Mouse (Mus musculus) megakaryocyte progenitor cell, adult 5-6 weeks (primary cell): ENCODE measurements at regions not wholly inside any gene's neighbourhood (a gene's known extent, or its start where the extent isn't known, plus 50 kb on each side); places are given as distances from the start of the nearest gene placed in this dataset.
A peak's percentile ranks its signal among the peaks of the same experiment; 100 is the strongest.
"Not testable (repeated sequence)": the region's sequence is repeated elsewhere in the genome, so short reads cannot be mapped to it uniquely, and the experiment has no call there.

Source experiments
- ATAC-seq: replicated peaks from 2 replicates; pipeline ENCODE4 v1.8.0; 2016; ENCODE audit warnings: mild to moderate bottlenecking, moderate TSS enrichment, inconsistent platforms; ENCODE audit not compliant: poor library complexity

- no peak for ATAC-seq
Observed at GRCm38 (mm10) chr5:12639549-12639948, 256.4 kb downstream of the Sema3d start.

- no peak for ATAC-seq
Observed at GRCm38 (mm10) chr5:12646269-12646668, 263.1 kb downstream of the Sema3d start.

GRCm38 (mm10) chr5:12673666-12674065 is 290.5 kb downstream of the Sema3d start:
- ATAC-seq, result no peak

DNA sequence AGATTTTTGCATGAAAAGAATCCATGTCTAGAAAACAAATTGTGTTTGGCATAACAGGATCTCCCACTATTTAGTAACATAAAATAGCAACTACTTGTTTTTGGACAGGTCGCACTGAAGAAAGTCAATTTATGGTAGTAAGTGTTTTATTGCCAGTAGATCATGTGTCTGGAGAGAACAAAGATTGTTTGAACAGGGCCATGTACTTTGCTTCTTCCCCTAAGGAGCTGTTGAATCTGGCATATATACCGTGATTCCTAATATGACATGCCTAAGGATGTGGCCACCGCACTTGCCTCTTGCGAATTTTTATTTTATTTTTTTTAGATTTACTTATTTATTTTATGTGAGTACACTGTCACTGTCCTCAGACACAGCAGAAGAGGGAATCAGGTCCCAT is 290.9 kb downstream of the Sema3d start:
- ATAC-seq, result no peak

GRCm38 (mm10) chr5:12676712-12677111 is 293.5 kb downstream of the Sema3d start:
- no peak for ATAC-seq

- no peak for ATAC-seq
Observed at GRCm38 (mm10) chr5:12714894-12715293, 331.7 kb downstream of the Sema3d start.

DNA sequence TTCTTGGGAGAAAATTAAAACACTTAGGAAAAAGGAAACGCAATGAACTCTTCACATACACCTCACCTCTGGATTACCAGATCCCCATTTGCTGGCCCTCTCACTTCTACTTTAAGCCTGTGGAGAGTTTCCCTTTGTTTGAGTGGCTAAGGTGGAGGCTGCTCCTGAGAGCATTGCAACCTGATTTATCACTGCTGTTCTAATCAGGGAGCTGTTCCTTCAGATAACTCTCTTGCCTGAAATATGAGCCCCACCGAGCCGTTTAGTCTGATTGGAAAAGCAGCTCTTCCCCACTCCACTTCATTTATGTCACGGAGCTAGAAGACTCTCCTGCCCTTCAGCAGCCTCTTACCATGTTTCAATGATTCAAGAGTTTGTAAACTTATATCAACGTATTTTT is 368.3 kb downstream of the Sema3d start:
- ATAC-seq, result no peak

DNA sequence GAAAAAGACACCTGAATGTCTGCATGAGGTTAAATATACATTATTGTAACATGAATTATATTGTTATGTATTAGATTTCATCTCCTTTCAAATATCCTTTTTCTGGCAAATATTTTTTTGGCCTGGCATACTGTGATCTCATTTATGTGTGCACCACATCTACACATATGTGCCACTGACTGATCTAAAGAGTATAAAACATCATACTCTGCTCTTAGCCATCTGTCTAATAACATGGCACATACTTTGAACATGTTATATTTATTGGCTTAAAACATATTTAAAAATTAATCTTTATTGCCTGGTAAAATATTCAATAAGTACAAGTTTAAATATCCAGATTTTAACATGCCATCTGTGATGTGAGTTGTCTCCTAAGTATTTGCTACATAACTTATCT is 365.6 kb upstream of the Sema3a start:
- ATAC-seq, result no peak

DNA sequence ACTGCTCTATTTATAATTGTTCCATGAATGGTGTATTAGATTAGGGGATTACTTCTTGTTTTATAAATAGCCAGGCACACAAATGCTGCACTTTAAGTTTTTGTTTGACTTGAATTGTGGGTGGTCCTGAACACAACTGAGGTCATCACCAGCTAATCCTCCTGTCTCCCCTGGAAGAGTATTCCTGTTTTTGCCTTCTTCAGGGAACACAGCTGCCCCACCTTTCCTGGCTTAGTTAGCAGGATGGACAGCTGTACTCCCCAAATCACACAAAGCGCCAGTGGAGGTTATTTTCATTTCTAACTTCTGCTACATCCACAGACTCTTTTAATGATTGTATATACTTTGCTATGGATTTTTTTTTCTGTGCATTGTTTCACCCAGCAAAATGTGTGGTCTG is 357.8 kb upstream of the Sema3a start:
- ATAC-seq, result no peak

DNA sequence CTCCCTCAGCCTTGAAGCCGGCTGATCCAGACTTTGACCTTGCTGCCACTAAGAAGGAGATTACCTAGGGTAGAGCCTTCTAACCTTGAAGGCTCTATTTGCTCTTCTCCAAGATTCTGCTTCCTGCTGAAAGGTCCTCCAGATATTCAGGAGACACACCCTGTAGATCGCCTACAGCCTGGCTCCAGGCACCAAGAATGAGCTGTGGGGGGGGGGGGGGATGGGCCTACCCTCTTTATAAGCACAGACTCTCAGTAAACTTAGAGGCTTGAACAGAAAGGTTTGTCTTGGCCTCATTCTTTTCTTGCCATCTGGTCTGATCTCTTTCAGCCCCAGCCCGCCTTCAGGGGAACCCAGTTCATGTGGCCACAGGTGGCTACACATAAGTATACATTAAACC is 342.5 kb upstream of the Sema3a start:
- no peak for ATAC-seq

GRCm38 (mm10) chr5:12808729-12809128 is 316.5 kb upstream of the Sema3a start:
- no peak for ATAC-seq

DNA sequence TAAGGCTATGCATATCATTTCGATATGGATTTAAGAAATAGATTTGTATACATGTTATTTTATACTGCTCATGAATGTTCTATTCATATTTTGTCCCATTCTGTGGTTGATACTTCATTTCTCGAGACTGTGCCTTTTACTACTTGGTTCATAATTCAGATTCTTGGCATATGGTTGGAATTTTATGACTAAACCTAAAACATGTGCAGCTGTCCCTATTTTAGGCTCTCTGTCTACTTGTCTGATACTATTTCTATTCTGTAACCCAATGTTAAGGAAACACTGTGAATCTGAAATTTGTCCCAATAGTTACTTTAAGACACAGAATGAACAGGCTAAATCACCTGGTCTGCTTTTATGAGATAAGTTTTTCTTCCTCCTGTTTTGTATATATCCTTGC is 315.3 kb upstream of the Sema3a start:
- no peak for ATAC-seq

DNA sequence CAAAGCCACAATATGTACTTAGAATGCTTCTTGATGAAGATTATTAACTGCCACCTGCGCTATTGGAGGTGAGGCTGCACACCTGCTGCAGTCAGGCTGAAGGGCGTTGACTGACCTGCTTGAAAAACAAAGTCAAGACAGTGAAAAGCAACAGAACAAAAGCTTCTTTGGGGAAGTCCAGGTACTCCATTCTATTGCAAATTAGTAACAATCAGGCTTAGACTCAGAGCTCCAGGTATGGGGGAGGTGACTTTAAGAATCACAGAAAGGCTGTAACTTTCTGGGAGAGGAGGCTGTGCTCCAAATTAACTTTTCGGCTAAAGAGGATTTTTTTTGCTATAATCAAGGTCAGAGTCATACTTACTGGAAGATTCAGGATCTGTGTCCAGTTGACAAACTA is 278.0 kb upstream of the Sema3a start:
- not testable (repeated sequence) for ATAC-seq

DNA sequence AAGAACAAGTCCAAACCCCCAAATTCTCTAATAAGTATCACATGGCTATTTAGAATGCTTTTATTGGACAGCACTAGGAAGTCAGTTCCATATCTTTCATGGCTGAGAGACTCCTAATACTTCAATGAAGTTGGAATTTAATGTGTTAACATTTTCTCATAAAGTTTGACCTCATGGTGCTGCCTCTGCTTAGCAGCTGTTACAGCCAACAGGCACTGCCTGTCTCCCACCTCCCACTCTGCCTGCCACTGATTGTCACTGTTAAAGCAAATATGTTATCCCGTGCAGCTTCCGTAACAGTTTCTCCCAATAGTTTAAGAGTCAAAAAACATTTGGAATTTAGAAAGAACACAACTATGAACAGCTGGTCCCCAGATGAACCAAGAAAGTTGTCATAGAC is 268.3 kb upstream of the Sema3a start:
- ATAC-seq, result no peak

GRCm38 (mm10) chr5:12868355-12869217 is 256.6 kb upstream of the Sema3a start:
- ATAC-seq, result no peak

GRCm38 (mm10) chr5:12872888-12873287 is 252.3 kb upstream of the Sema3a start:
- no peak for ATAC-seq

GRCm38 (mm10) chr5:12877595-12878296 is 247.5 kb upstream of the Sema3a start:
- ATAC-seq, result peak; percentile 37

GRCm38 (mm10) chr5:12892333-12892732 is 232.9 kb upstream of the Sema3a start:
- no peak for ATAC-seq

GRCm38 (mm10) chr5:12894638-12895037 is 230.6 kb upstream of the Sema3a start:
- no peak for ATAC-seq

DNA sequence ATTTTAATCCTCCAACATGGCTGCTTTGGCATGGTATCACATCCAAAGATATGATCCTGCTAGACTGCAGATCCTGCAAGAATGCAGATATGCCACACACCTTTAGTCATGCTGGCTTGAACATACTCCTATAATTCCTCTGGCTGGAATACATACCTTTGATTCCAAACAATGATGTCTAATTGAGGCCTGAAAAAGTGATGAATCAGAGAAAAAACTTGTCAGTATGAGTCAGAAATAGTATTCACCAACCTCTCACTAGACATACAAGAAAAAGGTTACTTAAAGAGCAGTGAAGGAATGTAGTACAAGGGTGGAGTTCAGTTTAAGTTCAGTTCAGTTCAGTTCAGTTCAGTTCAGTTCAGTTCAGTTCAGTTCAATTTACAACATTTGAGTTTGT is 214.5 kb upstream of the Sema3a start:
- no peak for ATAC-seq

DNA sequence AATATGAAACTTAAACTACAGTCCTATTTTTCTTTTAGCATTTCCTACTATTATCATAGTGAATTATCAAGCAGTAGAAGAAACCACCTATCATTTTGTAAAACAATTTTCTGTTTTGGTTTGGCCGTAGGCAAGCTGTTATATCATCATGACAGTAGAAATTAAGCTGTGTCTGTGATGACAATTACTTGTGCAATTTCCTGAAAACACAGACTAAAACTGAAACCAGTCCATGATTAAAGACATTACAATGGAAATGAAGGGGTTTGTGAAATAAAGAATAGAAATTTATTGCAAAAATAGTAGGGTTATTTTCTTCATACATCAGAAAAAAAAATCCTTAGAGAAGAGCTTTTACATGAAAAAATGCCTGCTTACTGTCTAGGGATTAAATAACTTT is 210.8 kb upstream of the Sema3a start:
- peak; percentile 50 for ATAC-seq

GRCm38 (mm10) chr5:12919335-12919734 is 205.9 kb upstream of the Sema3a start:
- no peak for ATAC-seq
